Mouse (Mus musculus) spleen, adult 2 months (tissue): Measurements from ENCODE around the gene Cbfa2t3.

ENCODE experiments used
- CTCF ChIP-seq: fragments of 200-500 bp; IDR thresholded peaks from 2 replicates; pipeline ENCODE4 v1.5.1; 2011; ENCODE audit warnings: mild to moderate bottlenecking, inconsistent platforms; ENCODE audit not compliant: insufficient read depth, insufficient read length, insufficient replicate concordance; ENCODE audit errors: extremely low read depth
- POLR2A ChIP-seq: fragments of 200-500 bp; IDR thresholded peaks from 2 replicates; pipeline ENCODE4 v1.6.1; 2011; ENCODE audit warnings: low read depth, low read length, inconsistent platforms

GRCm38 (mm10) chr8:122624653-122625052 lies 74.3 kb downstream of the Cbfa2t3 start:
- TF ChIP-seq CTCF (no peak), POLR2A (no peak)
